Mouse (Mus musculus): ENCODE results near the gene Rnf213.

- peak; percentile 92 for TF ChIP-seq CTCF (IDR thresholded peaks at IDR 0.05; ENCODE audit: insufficient read depth, low read length)
- TF ChIP-seq POLR2A (IDR thresholded peaks at IDR 0.05; ENCODE audit: borderline replicate concordance, extremely low read depth, low read depth, low read length) = no peak
Measured at GRCm38 (mm10) chr11:119404627-119405026, 11.7 kb downstream of the Rnf213 start.
